Mouse (Mus musculus): ENCODE results near the gene Ankrd27.

The Ankrd27 gene

GRCm38 (mm10) chr7:35640072-35640471, 54.0 kb downstream of the Ankrd27 start:
- no peak for DNase-seq (ENCODE audit: low spot score)

- DNase-seq (ENCODE audit: low spot score), result no peak
Observed at GRCm38 (mm10) chr7:35646317-35647081, 60.5 kb downstream of the Ankrd27 start.

- peak; percentile 99 for DNase-seq (ENCODE audit: low spot score)
Observed at GRCm38 (mm10) chr7:35647101-35647698, 61.2 kb downstream of the Ankrd27 start, which contains the start of gene Pdcd5. TSS of gene Pdcd5 (minus strand) at chr7:35647521.

- DNase-seq (ENCODE audit: low spot score), result no peak
Observed at GRCm38 (mm10) chr7:35648239-35649069, 62.4 kb downstream of the Ankrd27 start.

- DNase-seq (ENCODE audit: low spot score), result no peak
Observed at GRCm38 (mm10) chr7:35649071-35649470, 63.0 kb downstream of the Ankrd27 start.

- no peak for DNase-seq (ENCODE audit: low spot score)
Observed at GRCm38 (mm10) chr7:35650716-35651410, 64.8 kb downstream of the Ankrd27 start.

- no peak for DNase-seq (ENCODE audit: low spot score)
Observed at GRCm38 (mm10) chr7:35651583-35652270, 65.7 kb downstream of the Ankrd27 start.

GRCm38 (mm10) chr7:35657829-35658228, 71.8 kb downstream of the Ankrd27 start:
- no peak for DNase-seq (ENCODE audit: low spot score)

- DNase-seq (ENCODE audit: low spot score), result no peak
Observed at GRCm38 (mm10) chr7:35659173-35659572, 73.1 kb downstream of the Ankrd27 start.

- no peak for DNase-seq (ENCODE audit: low spot score)
Observed at GRCm38 (mm10) chr7:35663790-35664376, 77.8 kb downstream of the Ankrd27 start.

GRCm38 (mm10) chr7:35668066-35669041, 82.3 kb downstream of the Ankrd27 start:
- no peak for DNase-seq (ENCODE audit: low spot score)

GRCm38 (mm10) chr7:35678976-35679375, 92.9 kb downstream of the Ankrd27 start:
- DNase-seq (ENCODE audit: low spot score), result no peak

GRCm38 (mm10) chr7:35681559-35681958, 95.5 kb downstream of the Ankrd27 start:
- DNase-seq (ENCODE audit: low spot score), result no peak

- DNase-seq (ENCODE audit: low spot score), result no peak
Observed at GRCm38 (mm10) chr7:35683409-35684122, 97.5 kb downstream of the Ankrd27 start.

- no peak for DNase-seq (ENCODE audit: low spot score)
Observed at GRCm38 (mm10) chr7:35686216-35686615, 100.2 kb downstream of the Ankrd27 start.

- DNase-seq (ENCODE audit: low spot score), result peak; percentile 21
Observed at GRCm38 (mm10) chr7:35686756-35687155, 100.7 kb downstream of the Ankrd27 start.

GRCm38 (mm10) chr7:35687229-35687628, 101.2 kb downstream of the Ankrd27 start:
- DNase-seq (ENCODE audit: low spot score), result no peak

- no peak for DNase-seq (ENCODE audit: low spot score)
Observed at GRCm38 (mm10) chr7:35688276-35688675, 102.2 kb downstream of the Ankrd27 start.
